Mouse (Mus musculus) neutrophil, adult 5-6 weeks (primary cell): Measurements from ENCODE around the gene Cckbr. TPM values are rescaled to one million over a fixed set of nuclear protein-coding genes. Genes with fewer than 3 reads are reported as not detected.

Source experiments
- ATAC-seq: fragments of 151-379, 151-347 bp; 2 replicates; pipeline ENCODE4 v1.8.0; 2017; ENCODE audit warnings: mild to moderate bottlenecking, moderate TSS enrichment; ENCODE audit not compliant: insufficient number of reproducible peaks, poor library complexity, low FRiP score, severe bottlenecking; ENCODE audit errors: extremely low read depth
- total RNA-seq: library from RNA; stranded (forward); fragments of 200-1000 nt; gene quantifications from 2 replicates; pipeline ENCODE4 v1.2.3, GENCODE M21; 2017

Cckbr gene
- total RNA-seq, 1 experiment from 2014 or later = not detected

DNA sequence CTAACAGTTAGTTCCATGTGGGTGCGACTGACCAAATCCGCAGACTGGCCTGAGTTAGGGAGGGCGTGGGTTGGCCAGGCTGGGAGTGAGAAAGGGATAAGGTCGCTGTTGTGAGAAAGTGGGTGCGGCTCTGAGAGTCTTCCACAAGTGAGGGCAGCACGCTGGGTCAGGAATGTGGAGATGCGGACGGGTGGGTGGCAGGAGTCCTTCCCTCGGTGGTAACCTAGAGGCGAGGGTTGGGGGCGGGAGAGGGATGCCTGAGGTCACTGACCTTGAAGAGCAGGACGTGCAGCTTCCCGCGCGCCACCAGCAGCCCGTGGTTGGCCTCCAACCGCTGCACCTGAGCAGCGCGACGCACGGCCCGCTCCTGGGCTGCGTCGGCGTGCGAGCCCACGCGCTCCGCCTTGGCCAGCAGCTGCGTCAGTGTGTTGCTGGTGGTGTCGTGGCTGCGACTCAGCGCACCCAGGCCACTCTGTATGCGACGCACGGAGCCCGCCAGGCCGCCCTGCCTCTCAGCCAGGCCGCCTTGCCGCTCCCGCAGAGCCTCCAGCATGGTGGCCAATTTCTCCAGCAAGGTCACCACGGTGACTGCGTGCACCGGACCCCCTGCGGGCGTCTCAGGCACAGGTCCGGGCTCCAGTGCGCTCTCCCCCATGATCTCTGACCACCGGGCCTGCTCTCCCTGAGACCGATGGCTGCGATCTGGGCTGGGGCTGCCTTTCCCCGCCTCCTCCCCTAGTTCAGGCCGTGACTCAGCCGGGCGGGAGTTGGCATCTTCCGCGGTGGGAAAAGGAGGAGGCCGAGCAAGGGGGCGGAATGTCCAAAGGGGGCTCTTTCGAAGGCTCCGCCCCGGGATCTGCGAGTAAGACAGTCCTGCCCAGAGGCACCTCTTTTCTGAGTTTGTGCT, 56.2 kb downstream of the Cckbr start, which contains the start of gene Cavin3:
Gene Cavin3, minus strand, starts transcription at position 796 of the 907 bp plus-strand sequence.
- no peak for ATAC-seq

DNA sequence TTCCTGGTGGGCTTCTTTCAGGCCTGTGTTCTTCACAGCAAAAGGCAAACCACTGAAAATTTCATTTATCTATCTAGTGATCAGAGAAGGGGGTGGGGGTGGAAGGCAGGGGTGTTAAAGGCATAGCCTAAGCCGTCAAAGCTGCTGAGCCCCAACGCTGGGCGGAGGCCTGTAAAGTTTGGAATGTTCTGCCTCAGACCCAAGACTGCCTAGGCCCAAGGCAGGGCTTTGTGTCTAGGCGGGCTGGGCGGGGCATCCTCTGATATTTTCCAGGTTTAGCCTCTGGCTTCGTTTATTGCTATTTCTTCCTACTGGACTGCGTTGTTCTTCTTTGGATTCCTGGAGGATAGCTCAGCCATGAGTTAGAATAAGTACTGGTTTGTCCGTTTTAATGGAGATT, 56.9 kb downstream of the Cckbr start:
- ATAC-seq = no peak

DNA sequence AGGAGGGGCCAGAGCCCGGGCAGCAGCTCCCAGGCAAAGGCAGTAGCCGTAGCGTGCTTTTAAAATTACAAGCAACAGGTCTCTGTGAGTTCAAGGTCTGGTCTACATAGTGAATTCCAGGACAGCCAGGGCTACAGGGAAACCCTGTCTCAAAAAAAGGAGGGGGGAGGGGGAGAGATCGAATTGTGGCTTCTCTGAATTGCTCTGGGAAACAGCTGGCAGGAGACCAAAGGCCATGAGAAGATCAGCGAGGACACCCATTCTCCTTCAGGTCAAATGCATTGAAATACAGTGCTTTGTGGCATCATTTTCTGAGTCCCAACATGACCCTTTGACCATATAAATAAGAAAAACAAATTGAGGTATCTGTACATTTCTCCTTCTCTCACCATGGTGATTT, 59.5 kb downstream of the Cckbr start:
- ATAC-seq = no peak

DNA sequence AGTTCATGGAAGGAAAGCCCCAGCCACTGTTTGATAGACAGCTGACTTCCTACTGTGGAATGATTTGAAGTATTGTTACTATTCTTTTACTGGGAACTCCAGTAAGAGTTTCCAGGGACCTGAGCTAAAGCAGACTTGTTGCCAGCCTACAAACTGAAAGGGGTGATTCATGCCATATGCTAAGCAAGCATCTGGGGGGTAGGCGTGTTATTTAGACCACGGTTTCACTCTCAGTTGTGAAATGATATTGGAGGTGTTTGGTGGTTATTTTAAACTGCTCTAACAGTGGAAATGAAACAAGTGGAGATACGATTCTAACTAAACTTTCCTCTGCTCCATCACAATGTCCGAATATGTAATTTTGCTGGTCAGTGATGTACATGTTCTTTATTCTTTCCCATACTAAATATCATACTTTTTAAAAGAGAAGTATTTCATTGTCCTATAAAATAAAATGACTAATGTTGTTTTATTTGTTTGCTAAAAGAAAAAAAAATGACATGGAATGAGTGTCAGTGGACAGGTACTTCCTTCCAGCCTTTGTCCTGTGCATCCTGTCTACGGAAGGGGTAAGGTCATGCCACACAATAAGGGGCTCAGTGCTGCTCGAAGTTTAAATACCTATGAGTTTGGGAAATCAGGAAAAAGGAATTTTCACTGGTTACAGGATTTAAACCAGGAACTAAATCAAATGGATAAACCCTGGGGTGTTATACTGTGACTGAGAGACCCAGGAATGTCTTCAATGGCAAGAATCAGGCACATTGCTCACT, 61.8 kb downstream of the Cckbr start:
- no peak for ATAC-seq

DNA sequence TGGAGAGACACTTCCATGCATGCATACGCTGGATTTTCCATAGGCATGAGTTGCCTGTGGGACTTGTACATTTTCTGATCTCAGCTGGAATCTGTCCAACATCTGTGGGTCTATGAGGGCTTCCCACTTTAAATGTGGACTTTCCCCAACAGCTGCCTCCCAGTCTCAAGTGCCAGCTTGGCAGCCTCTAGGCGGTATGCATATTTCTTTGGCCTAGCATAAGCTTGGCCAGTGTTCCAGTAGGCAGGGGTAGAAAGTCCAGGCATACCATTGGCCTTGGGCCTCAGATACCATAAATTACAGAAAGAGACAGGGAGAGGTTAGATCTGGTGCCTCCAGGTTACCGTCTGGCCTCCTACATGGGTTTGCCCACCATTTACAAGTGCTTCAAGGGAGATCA, 72.3 kb downstream of the Cckbr start:
- no peak for ATAC-seq

DNA sequence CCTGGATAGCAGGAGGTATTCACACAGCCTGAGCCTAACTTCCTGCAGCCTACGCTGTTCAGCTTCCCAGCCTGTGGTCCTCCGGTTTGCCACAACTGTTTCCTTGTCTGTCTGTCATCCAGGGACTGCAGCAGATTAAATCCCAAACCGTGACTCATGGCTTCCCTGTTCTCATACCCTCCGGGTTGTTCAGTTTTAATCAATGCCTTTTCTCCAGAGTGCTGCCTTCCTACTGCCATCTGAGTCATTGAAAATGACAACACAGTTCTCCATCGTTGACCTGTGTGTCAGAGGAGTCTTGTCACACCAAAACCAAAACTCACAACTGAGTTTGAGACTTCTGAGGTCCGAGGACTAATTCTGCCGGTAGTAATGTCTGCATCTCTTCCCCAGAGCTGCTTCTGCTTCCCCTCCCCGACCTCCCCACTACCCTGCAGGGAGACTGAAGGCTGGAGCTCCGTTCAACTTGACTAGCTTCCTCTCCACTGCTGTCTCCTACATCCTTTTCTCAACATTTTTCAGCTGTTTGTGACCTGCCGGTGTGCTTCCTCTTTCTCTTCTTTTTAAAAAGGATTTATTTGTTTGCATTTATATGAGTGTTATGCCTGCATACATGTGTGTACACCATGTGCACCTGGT, 73.4 kb downstream of the Cckbr start:
- no peak for ATAC-seq

DNA sequence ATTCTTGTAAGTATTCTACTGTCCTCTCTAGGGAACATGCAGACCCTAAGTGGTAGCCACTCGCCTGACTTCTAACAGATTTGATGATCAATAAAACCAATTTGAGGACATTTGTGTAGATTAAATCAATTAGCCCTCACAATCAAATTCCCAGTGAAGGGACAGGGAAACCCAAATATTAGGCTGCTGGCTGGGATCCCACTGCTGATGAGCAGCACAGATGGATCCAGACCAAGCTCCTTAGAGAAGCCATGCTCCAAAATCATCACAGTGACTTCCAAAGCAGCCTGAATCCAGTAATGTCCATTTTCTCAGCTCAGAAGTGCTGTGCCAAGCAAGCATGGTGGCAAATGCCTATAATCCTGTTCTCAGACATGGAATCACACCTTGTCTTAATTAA, 74.1 kb downstream of the Cckbr start:
- no peak for ATAC-seq

DNA sequence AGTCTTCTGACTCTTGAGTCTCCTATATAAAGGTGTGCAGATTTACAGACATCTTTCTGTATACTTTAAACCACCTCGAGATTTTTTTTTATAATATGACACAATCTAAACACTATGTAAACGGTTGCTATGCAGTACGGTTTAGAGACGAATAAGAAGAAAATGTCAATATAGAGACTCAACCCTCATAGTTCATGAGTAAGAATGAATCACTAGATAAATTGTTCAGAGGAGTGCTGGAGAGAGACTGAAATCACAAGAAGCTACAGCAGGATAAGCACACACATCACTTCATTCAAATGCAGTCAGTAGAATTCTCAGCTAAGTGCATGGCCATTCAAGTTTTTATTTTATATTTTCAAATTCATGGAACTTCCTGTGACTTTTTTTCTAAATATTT, 76.5 kb downstream of the Cckbr start:
- ATAC-seq = no peak

DNA sequence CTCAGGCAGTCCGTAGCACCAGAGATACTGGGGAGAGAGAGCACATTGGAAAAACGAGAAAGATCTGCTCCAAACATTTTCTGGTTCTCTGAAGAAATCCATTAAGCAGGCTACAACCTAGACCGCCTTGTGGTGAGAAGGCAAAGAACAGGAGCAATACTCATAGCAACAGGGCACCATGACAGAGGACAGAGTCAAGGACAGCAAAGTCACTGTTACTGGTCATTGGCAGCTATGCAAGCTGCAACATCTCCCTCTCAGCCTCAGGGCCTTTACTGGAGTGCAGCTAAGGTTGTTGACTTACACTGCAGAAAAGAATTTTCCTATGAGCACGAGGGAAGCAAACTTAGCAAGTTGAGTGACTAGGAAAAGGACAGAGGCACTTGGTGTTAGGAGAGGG, 81.7 kb downstream of the Cckbr start:
- ATAC-seq = no peak

DNA sequence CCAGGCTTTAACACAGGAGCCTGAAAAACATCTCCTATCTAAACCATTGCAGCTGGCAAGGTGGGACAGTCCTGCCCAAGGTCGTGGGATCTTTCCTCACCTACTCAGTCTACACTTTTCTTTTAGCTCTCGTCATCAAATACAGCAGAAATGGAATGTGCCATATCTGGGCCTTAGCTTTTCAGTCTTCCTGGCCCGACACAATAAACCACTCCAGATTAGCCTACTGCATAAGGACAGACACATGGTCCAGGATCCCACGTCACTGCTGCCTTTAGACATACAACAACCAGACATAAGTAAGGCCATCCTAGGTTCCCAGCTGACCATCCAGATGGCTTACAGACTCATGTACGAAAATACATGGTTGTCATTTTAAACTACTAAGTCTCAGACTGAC, 84.6 kb downstream of the Cckbr start:
- ATAC-seq = no peak

DNA sequence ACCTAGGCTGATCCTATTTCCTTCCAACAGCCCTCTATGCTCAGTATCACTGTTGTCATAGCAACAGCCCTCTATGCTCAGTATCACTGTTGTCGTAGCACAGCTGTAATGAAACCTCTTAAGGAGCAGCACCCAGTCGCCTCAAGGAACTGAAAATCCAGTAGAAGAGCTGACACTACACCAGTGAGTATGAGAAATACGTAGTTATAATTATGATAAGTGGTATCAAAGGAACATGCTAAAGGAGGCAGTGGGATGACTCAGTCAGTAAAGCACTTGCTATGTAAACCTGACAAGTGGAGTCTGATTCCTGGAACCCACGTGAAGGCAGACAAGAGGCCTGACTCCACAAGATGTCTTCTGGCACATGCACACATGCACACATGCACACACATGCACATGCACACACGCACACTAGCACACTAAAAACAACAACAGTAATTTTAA, 88.3 kb downstream of the Cckbr start:
- ATAC-seq = no peak

DNA sequence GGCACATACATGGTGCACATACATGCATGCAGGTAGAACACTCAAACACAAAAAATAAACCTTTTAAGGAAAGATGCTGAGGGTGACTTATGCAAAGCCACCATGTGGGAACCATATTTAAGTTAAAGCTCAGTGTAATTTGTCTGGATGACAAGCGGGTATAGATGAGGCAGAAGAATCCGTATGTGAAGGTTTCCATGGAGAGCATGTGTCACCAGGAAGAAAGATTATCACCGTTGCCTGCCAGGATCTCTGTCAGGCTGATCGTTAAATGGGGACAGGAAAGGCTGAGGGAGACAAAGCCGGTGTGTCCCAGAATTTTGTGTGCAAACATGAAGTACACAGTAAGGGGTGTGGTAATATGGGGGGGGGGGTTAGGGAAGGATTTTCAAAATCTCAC, 89.0 kb downstream of the Cckbr start:
- no peak for ATAC-seq

DNA sequence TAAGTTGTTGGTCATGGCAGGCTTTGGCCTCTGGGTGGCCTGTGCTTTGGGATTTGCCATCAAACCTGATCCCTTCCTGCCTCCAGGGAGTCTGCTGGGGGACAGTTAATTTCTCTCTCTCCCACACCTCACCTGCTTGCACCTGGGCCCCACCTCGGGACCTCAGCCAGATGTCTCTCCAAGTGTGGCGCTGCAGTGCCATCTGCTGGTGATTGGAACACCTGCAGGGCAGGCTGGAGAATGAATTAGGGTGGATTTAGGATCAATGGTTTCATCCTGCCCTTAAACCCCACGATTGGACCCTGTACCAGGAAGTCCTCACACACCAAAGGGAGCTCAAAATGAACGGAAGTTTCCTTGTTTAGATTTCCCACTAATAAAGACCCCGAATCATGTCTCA, 89.6 kb downstream of the Cckbr start:
- ATAC-seq = peak; percentile 77; the same call in 1 of the 2 replicates

DNA sequence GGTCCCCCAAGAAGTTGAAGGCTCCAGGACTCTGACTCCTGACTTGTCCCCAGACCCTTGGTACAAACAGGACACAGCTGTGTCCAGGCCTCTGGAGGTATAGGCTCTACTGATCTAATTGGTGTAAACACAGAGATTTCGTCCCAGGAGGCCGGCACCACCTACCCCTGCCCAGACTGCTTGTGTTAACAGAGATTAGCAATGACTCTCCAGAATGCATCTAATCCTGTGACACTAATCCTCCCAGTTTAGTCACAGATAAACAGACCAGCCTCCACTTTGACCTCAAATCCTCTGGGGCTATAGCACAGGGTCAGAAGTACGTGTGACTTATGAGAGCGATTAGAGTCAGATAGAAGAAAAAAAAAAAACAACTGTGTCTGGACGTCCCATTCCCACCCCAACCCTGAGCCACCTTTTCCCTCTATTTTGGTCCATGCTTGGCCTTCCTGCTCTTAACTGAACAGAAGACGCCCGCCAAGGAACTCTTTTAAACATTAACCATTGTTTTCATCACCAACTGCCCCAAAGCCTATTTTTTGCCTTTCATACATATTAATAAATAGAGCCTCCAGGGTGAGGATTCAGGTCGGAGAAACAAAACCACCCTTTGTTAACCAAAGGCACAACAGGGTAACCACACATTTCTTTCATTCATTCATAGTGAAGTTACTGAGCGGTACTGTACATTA, 91.3 kb downstream of the Cckbr start:
- no peak for ATAC-seq

DNA sequence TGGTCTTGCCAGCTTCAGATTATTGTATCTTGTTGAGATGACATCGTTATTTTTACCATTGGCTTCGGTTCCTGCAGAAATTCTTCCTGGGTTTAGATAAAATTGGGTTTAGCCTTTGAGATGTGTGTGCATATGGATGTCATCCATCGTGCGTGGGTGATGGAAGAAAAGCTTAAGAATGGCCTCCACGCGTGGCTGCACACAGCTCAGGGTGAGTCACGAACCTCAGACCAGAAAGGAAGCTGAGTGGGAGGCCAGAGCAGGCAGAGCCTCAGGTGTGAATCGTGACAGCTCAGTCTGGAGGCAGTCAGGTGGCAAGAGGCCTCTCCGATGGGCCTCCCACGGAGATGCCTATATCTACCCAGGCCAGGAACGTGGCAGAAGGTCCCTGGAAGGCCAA, 93.8 kb downstream of the Cckbr start:
- ATAC-seq = no peak

DNA sequence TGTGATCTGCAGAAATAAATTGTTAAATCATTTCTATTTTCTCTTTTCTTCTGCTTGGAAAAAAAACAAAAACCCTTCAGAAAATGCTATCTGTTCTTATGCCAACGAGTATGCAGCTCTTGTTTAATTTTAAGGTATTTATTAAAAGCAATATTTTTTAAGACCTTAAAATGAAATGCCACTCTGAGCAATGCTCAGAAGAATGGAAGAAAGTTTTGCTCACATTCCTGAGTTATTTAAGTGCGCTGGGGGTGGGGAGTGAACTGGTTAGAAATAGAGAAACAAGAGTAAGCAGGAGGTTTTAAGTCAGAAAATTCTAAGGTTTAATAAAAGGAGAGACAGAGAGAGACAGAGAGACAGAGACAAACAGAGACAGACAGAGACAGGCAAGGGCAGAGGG, 94.2 kb downstream of the Cckbr start:
- no peak for ATAC-seq

DNA sequence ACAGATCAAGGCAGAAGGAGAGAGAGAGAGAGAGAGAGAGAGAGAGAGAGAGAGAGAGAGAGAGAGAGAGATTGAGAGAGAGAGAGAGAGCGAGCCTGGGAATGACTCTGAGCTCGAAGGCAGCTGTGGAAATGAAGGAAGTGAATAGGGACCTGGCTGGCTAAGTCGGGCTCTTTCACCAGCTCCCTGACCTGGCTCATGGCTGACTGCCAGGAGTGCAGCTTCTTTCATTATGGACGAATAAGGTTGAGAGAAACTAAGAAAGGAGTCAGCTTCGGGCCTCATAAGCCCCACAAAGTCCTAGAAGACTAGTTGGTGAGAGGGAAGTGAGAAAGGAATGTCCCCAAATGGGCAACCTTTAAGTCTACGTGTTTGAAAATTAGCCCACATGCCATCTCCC, 94.7 kb downstream of the Cckbr start:
- ATAC-seq = no peak
